Mouse (Mus musculus) heart, adult 18-20 months (tissue): ENCODE results near the gene Syncrip. TPM values are rescaled to one million over a fixed set of nuclear protein-coding genes. Genes with fewer than 3 reads are reported as not detected.

Experiments
- DNase-seq, 2 experiments: peaks; one replicate each; pipeline ENCODE4 v3.0.0; 2021 to 2022; ENCODE audit warnings: mixed read lengths in 1 of 2
- long read RNA-seq, 2 experiments: library from polyadenylated mRNA; stranded (forward); transcript quantifications; one replicate each; pipeline ENCODE4 v2.0.0; 2021
- total RNA-seq, 2 experiments: library from RNA; stranded (reverse); gene quantifications; 2 replicates each; pipeline ENCODE4 v1.2.3; 2021

The Syncrip gene
- 10 to 100 TPM; 56.1 to 61.2 TPM for total RNA-seq
- long read RNA-seq, experiment 1, full-length matches to known transcripts: 20 of 33 reads
- long read RNA-seq, experiment 1, partial matches to known transcripts: 5 of 33 reads
- long read RNA-seq, experiment 1, other reads (novel, unspliced or antisense): 8 of 33 reads
- long read RNA-seq, experiment 2, full-length matches to known transcripts: 12 of 18 reads
- long read RNA-seq, experiment 2, partial matches to known transcripts: 1 of 18 reads
- long read RNA-seq, experiment 2, other reads (novel, unspliced or antisense): 5 of 18 reads

GRCm38 (mm10) chr9:88482230-88482828, at the start of gene Syncrip:
TSS of gene Syncrip (minus strand) at chr9:88482574.
- peak; percentile 93 to 96 for DNase-seq

DNA sequence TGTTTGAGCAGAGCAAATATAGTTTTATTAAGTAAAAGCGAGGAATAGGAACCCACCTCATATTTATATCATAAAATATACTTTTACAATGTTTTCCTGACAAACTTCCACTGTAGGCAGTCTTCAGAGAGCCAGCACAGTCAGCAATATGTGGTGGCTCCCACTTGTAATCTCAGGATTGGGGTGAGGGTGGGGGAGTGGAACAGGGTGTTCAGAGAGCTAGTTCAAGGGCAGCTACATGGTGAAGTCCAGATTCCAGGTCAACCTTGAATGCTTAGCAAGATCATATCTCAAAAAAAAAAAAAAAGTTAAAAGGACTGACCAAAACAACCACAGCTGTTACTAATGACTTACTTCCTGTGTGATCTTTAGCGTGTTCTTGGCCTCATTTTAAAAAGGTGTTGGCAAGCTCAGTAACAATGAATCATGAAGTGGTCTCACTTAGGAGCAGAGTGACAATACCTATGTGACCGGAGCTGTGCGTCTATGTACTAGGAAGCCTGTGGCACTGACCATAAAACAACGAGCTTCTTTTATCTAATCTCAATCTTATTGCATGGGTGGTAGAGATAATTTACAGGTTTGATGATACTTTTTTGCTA, 47.7 kb upstream of the Syncrip start:
- DNase-seq: no peak

DNA sequence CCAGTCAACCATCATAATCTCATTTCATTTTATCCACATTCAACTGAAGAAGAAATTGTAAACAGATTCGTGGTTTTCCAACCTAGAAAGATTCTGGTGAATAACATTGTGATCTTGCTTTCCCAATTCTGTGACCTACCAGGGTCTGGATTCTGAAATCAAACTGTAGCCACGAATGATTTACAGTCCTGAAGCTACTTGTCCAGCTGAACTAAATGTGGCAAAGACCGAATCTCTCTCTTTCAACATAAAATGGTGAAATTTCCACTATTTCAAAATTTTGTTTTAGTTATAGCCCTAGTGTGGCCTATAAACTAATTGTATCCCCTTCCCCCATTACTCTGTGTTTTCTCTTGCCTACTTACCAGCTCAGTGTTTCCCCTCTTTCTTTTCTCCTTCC, 47.2 kb upstream of the Syncrip start:
- DNase-seq: no peak

DNA sequence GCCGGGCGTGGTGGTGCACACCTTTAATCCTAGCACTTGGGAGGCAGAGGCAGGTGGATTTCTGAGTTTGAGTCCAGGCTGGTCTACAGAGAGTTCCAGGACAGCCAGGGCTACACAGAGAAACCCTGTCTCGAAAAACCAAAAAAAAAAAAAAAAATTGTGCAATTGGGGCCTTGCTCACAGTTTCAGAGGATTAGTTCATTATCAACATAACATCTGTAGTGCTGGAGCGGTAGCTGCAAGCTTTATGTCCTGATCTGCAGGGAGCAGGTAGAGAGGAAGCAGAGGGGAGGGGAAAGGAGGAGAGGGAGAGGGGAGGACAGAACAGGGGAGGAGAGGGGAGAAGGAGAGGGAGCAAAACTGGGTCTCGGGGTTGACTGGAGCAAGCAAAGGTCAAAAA, 46.4 kb upstream of the Syncrip start:
- DNase-seq: no peak

GRCm38 (mm10) chr9:88527956-88528355, 45.6 kb upstream of the Syncrip start:
- DNase-seq: peak; percentile 36 to 45

- DNase-seq: no peak
Observed at GRCm38 (mm10) chr9:88525341-88525740, 43.0 kb upstream of the Syncrip start.

GRCm38 (mm10) chr9:88524796-88525195, 42.4 kb upstream of the Syncrip start:
- no peak for DNase-seq

DNA sequence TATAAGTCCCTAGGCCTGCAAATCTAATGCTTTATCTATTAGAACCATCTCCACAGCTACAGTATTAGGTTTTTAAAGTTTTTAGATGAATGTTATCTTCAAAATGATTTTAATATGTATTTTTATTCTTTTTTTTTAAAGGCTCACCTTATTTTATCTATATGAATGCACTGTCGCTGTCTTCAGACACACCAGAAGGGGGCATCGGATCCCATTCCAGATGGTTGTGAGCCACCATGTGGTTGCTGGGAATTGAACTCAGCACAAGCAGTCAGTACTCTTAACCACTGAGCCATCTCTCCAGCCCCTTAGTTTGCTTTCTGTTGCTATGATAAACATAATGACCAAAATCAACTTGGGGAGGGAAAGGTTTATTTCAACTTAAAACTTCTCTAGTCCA, 42.0 kb upstream of the Syncrip start:
- no peak for DNase-seq

DNA sequence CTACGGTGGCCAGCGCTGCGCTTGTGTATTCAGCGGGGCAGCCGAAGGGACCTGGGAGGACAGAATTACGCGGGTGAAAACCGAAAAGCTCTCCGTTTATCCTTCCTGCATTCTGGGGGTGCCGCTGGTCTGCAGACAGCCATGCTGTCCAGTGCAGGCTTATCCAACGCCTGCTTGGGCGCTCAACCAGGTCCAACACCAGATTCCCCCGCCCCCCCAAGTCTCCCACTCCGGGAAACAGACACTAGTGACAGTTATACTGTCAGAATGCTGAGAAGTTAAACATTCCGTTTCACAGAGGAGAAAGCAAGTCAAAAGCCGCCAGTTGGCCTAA, 40.9 kb upstream of the Syncrip start:
- no peak for DNase-seq

- peak; percentile 97 to 99 for DNase-seq
Observed at GRCm38 (mm10) chr9:88522569-88523334, 40.4 kb upstream of the Syncrip start.

DNA sequence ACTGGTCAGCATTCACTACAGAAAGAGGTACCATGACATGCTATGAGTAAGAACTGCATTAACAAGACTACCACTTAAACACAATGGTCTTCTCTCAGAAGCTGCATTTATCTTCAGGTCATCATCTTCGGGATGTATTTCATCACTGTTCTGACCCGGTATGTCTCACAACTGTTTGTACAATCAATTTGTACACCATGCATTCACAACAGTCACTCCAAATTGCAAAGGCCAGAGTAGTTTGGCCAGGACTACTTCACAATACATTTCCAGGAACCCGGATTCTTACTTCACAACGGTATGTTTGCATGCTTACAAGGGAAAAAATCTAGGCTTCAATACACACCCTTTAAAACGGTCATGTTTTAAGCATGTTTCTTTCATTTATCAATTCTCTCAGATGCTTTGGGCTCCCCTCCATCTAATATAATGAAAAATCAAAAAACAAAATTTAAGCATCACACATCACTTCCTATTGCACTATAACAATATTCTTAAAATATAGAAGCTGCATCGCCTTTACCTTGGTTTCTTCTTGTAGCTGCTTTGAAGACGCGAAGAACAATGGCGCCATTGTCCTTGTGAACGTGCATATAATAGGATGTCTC, 39.7 kb upstream of the Syncrip start:
- no peak for DNase-seq

DNA sequence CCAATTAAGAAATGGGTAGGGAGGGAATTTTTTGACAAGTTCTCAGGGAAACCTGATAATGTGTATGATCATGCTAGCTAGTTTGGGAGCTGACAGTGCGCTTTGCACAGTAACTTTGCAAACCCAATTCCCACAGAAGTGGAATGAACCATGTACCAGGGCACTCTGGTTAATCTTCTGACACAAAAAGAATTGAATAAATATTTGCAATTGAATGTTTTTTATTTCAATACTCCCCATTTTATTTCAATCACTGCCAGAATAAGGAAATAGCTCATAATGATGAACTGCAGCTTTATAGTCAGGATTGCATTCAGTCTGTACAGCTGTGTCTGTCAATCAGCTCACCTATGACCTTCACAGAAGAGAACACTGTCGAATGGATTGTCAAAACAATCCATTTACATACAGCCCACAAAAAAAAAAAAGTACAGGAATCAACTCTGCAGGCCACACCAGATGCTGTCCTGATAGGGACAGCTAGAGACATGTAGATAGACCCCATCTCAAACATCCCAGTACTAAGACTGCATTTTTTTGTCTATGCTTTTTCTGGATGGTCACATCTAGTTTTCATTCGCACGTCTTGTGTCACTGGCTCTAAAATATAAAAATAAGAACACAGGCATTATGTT, 38.6 kb upstream of the Syncrip start:
- no peak for DNase-seq

DNA sequence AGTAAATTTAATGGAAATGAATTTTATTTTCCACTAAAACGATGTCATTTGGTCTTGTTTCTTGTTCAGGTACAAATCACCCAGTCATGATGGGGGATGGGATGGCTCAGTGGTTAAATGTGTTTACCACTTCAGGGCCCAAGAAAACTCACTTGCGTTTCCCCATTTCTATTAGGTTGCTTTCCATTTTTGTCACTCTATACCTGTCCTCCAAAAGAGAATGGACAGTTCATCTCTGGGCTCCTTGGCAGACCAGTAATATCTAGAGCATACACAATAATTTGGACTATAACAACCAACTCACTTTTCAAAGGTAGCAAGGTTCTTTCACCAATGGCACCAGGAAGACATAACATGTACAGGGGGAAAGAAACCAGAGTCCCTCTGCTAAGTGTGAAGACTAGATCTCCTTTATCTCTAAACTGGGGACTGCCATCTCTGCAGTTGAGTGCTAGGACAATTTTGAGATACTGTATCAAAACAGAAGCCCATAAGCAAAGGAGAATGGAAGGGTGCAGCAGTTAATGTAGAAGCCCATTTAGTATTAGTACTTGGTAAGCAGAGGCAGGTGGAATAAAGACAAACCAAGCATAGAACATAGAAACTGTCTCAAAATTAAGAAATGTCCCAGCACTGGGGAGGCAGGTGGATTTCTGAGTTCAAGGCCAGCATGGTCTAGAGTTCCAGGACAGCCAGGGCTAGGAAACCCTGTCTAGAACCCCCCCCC, 37.9 kb upstream of the Syncrip start:
- no peak for DNase-seq

- no peak for DNase-seq
Observed at GRCm38 (mm10) chr9:88519390-88520121, 37.2 kb upstream of the Syncrip start.

GRCm38 (mm10) chr9:88516361-88516995, 34.1 kb upstream of the Syncrip start:
- DNase-seq: no peak

DNA sequence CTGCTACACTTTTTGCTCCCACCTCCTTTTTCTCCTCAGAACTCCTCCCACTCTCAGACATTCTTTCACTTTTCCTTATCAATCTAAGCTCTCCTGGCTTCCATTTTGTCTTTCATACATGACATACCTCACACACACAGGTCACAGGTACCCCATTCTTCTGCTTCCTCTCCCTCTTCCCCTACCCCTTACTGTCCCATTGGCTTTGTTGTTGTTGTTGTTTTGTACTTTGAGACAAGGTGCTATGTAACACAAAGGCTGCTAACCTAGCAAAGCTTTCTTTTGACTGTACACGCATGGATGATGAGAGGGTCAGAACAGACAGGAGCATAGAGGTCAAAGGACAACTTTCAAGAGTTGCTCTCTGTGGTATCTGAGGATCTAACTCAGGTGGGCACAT, 33.2 kb upstream of the Syncrip start:
- no peak for DNase-seq

DNA sequence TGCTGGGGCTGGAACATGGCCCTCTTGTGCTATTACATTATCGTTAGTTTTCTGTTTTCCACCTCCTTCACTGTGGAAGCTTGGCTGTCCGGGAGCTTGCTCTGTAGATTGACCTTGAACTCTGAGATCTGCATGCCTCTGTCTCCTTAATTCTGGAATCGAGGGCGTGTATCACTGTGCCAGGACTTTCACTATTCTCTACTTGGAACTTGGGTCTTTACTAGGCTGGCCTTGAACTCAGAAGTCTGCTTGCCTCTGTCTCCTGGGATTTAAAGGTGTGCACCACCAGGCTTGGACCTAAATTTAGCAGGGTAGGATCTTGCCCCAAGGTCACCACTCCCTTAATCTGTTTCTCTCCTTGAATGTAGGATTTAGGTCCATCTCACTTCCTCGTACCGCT, 19.5 kb upstream of the Syncrip start:
- no peak for DNase-seq

DNA sequence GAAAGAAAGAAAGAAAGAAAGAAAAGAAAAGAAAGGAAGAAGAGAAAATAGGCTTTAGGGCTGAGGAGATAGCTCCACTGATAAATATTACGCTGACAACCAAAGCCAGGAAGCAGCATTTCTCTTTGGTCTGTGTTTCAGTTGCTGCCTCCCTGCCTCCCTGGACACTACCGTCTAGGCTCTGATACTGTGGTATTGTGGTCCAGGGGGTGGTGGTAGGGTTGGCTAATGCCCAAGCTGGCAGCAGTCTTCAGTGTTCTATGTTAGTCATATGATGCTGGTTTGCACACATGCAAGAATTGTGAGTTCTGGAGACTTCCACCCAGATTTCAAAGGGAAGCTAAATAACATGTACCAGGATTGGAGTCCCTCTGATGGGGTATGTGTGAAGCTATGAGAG, 17.7 kb upstream of the Syncrip start:
- DNase-seq: no peak

- DNase-seq: no peak
Observed at GRCm38 (mm10) chr9:88492522-88492921, 10.1 kb upstream of the Syncrip start.

DNA sequence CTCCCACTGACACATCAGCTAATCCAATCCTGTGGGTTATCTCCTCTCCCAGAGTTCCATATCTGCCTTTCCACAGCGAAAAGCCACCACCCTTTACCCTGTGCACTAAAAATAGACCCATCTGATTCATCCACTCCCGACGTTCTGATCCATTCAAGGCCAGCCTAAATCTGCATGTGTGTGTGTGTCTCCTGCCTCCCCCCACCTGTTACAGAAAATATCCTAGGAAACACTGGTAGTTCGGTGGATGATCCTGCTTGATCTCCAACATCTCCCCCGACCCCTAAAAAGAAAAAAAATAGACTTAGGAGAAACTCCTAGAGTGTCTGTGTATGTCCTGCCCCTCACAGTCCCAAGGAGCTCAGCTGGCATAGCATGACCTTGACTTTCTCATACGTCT, 2.2 kb upstream of the Syncrip start:
- DNase-seq: peak; percentile 14 to 20
